ENCODE assay signal across 8 mouse cellular contexts in genomic region chr12:85485890-85486765, GRCm38 (mm10). TPM values are rescaled to one million over a fixed set of nuclear protein-coding genes. Genes with fewer than 3 reads are reported as not detected.
DNase-seq lines count a peak whose midpoint lies in the region; ATAC-seq and TF ChIP-seq lines count a peak whose summit lies in the region.

No protein-coding gene starts in this region.

- no peaks in the 10 kb centered on the region for H3K9me3 ChIP-seq in erythroblast, embryonic 14.5 days (ENCODE audit: control insufficient read depth, low read length)
- H3K9me3 ChIP-seq in heart, embryonic 13.5 days: no peaks in the 10 kb centered on the region
- H3K9me3 ChIP-seq in liver, embryonic 11.5 days (ENCODE audit: control insufficient read depth, low read length): no peaks in the 10 kb centered on the region

- no peaks in the 10 kb centered on the region for H3K79me2 ChIP-seq in myocyte (ENCODE audit: control insufficient read depth, insufficient read depth)

- peak overlapping the region; percentile 73 for H3K4me3 ChIP-seq in erythroblast, embryonic 14.5 days (replicated peaks)
- peak overlapping the region; percentile 71 for H3K4me3 ChIP-seq in heart, embryonic 13.5 days
- H3K4me3 ChIP-seq in liver, embryonic 11.5 days (ENCODE audit: low read depth, low read length): peak overlapping the region; percentile 70
- H3K4me3 ChIP-seq in myocyte: peak overlapping the region; percentile 42

- peaks cover 29% of the 10 kb centered on the region for H3K4me1 ChIP-seq in erythroblast, embryonic 14.5 days (ENCODE audit: control insufficient read depth)
- peaks cover 30% of the 10 kb centered on the region for H3K4me1 ChIP-seq in heart, embryonic 13.5 days
- peaks cover 11% of the 10 kb centered on the region for H3K4me1 ChIP-seq in liver, embryonic 11.5 days (replicated peaks; ENCODE audit: control insufficient read depth, insufficient read depth, low read length)

- peak; percentile 98 for DNase-seq in CD4-positive, CD25-positive, alpha-beta regulatory T cell, adult 2 months (ENCODE audit: low read depth, low spot score)
- DNase-seq in brain, embryonic 18.5 days (ENCODE audit: low read depth, low spot score): peak; percentile 79
- peak; percentile 98 for DNase-seq in kidney, postnatal 10 days
- DNase-seq in liver, embryonic 11.5 days (ENCODE audit: low spot score): peak; percentile 94
- peak; percentile 95 to 98 for DNase-seq in spleen, postnatal 4 days (ENCODE audit: low spot score in 2 of 2)

- TF ChIP-seq POLR2A in myocyte (IDR thresholded peaks at IDR 0.05; ENCODE audit: insufficient read length, low read depth): peak; percentile 11

- peaks cover 63% of the 10 kb centered on the region for H3K27me3 ChIP-seq in erythroblast, embryonic 14.5 days (ENCODE audit: control insufficient read depth)
- H3K27me3 ChIP-seq in heart, embryonic 13.5 days (replicated peaks): peaks cover 11% of the 10 kb centered on the region
- peaks cover 19% of the 10 kb centered on the region for H3K27me3 ChIP-seq in liver, embryonic 11.5 days (replicated peaks; ENCODE audit: control insufficient read depth, insufficient read depth, low read length)
- no peaks in the 10 kb centered on the region for H3K27me3 ChIP-seq in myocyte (ENCODE audit: control insufficient read depth, insufficient read depth, insufficient read length)

- H3K9ac ChIP-seq in heart, embryonic 13.5 days: peak overlapping the region; percentile 82
- peak overlapping the region; percentile 71 for H3K9ac ChIP-seq in liver, embryonic 11.5 days (ENCODE audit: low read depth, low read length)

- no peak overlapping the region for H3ac ChIP-seq in myocyte (ENCODE audit: control insufficient read depth, insufficient read length)

- H3K36me3 ChIP-seq in erythroblast, embryonic 14.5 days (ENCODE audit: control insufficient read depth): no peaks in the 10 kb centered on the region
- no peaks in the 10 kb centered on the region for H3K36me3 ChIP-seq in heart, embryonic 13.5 days
- no peaks in the 10 kb centered on the region for H3K36me3 ChIP-seq in liver, embryonic 11.5 days (ENCODE audit: control insufficient read depth, insufficient read depth, low read length)
- no peaks in the 10 kb centered on the region for H3K36me3 ChIP-seq in myocyte (ENCODE audit: control insufficient read depth, insufficient read depth)

- peak overlapping the region; percentile 85 for H3K27ac ChIP-seq in heart, embryonic 13.5 days (replicated peaks)
- peak overlapping the region; percentile 63; the same call in 1 of the 2 replicates for H3K27ac ChIP-seq in liver, embryonic 11.5 days (ENCODE audit: low read depth, low read length)

- whole genome bisulfite sequencing in heart, embryonic 13.5 days: under 1% methylated on average over 46 of the region's 52 CpGs
- 1% methylated on average over 52 of the region's 52 CpGs for WGBS in liver, embryonic 11.5 days

- H3K4me2 ChIP-seq in heart, embryonic 13.5 days: peak overlapping the region; percentile 95
- peak overlapping the region; percentile 95 for H3K4me2 ChIP-seq in liver, embryonic 11.5 days
- peak overlapping the region; percentile 99 for H3K4me2 ChIP-seq in myocyte (ENCODE audit: low read depth)

- ATAC-seq in heart, embryonic 13.5 days (ENCODE audit: extremely low read depth, insufficient number of reproducible peaks, low FRiP score, low TSS enrichment): peak; percentile 94
- ATAC-seq in liver, embryonic 11.5 days (replicated peaks; ENCODE audit: low FRiP score): peak; percentile 96

TF ChIP-seq in myocyte, 11 proteins besides CTCF, POLR2A, EP300 and RAD21:
- TF ChIP-seq SRF (IDR thresholded peaks at IDR 0.05; ENCODE audit: control insufficient read depth, insufficient read length, low read depth): peak; percentile 100
- TF ChIP-seq MAX (IDR thresholded peaks at IDR 0.05; ENCODE audit: low read depth): no peak

RNA-seq across cellular contexts. Expression of gene Fos, which starts 12.4 kb away (rescaled TPM):
- polyA plus RNA-seq in erythroblast, embryonic 14.5 days (2012): 18.4 and 19.2 TPM in 2 replicates
- polyA plus RNA-seq in heart, embryonic 13.5 days (2015; fragmentation: Nextera tagmentation; extraction: Ambion mirVana): 5.1 and 5.4 TPM in 2 replicates
- 1.3 and 1.6 TPM in 2 replicates for polyA plus RNA-seq in liver, embryonic 11.5 days (2014; fragmentation: Nextera tagmentation; extraction: Ambion mirVana)
- 3.1 TPM for polyA plus RNA-seq in myocyte (2012; fragmentation: generic; extraction: Trizol)

Comparison
In these comparisons a context has a peak if more than half of its experiments do, and no peak if none do; other contexts are left out.
1. Peak in every context shown above with its lines: DNase-seq, ATAC-seq, H3K4me3 ChIP-seq and H3K27ac ChIP-seq.